Mouse (Mus musculus) granulocyte monocyte progenitor cell, adult 5-6 weeks (primary cell): ENCODE measurements around the gene Nkd2. TPM values are rescaled to one million over a fixed set of nuclear protein-coding genes. Genes with fewer than 3 reads are reported as not detected.

Source experiments
- total RNA-seq, 2 experiments: library from RNA; stranded (forward) in 1 of 2; stranded (reverse) in 1 of 2; fragments of 200-712, 200-1000 nt in 1 of 2; fragments of >200 nt in 1 of 2; fragmentation: Nextera tagmentation in 1 of 2; gene quantifications; 2 replicates each; pipeline ENCODE4 v1.2.3; 2014 to 2017

Gene Nkd2
- total RNA-seq, 2 experiments from 2014 or later = not detected

Other genes starting within 250 kb of the Nkd2 start
- gene Clptm1l, start 243.6 kb downstream of the Nkd2 start, total RNA-seq (2014; fragmentation: Nextera tagmentation) = 203 and 212 TPM in 2 replicates
- gene Clptm1l, start 243.6 kb downstream of the Nkd2 start, total RNA-seq (2017) = 80.6 and 81.1 TPM in 2 replicates
- gene Tert, start 220.7 kb downstream of the Nkd2 start, total RNA-seq (2014; fragmentation: Nextera tagmentation) = 4.5 TPM in 1 of 2 replicates, not detected in the other
- gene Tert, start 220.7 kb downstream of the Nkd2 start, total RNA-seq (2017) = 2.2 TPM in 1 of 2 replicates, not detected in the other
- not detected in 2 replicates for gene Slc6a18, start 169.6 kb downstream of the Nkd2 start, total RNA-seq (2014; fragmentation: Nextera tagmentation)
- gene Slc6a18, start 169.6 kb downstream of the Nkd2 start, total RNA-seq (2017) = not detected in 2 replicates
- not detected in 2 replicates for gene Slc6a19, start 142.8 kb downstream of the Nkd2 start, total RNA-seq (2014; fragmentation: Nextera tagmentation)
- not detected in 2 replicates for gene Slc6a19, start 142.8 kb downstream of the Nkd2 start, total RNA-seq (2017)
- gene Slc12a7, start 114.5 kb downstream of the Nkd2 start, total RNA-seq (2014; fragmentation: Nextera tagmentation) = 3.6 and 8.3 TPM in 2 replicates
- gene Slc12a7, start 114.5 kb downstream of the Nkd2 start, total RNA-seq (2017) = 3.0 and 3.7 TPM in 2 replicates
- gene Trip13, start 90.2 kb upstream of the Nkd2 start, total RNA-seq (2014; fragmentation: Nextera tagmentation) = 33.9 and 34.2 TPM in 2 replicates
- 36.6 and 57.9 TPM in 2 replicates for gene Trip13, start 90.2 kb upstream of the Nkd2 start, total RNA-seq (2017)
- gene Brd9, start 90.2 kb upstream of the Nkd2 start, total RNA-seq (2014; fragmentation: Nextera tagmentation) = 33.5 and 37.1 TPM in 2 replicates
- gene Brd9, start 90.2 kb upstream of the Nkd2 start, total RNA-seq (2017) = 94.5 and 119 TPM in 2 replicates
- gene Zdhhc11, start 116.2 kb upstream of the Nkd2 start, total RNA-seq (2014; fragmentation: Nextera tagmentation) = not detected in 2 replicates
- not detected in 2 replicates for gene Zdhhc11, start 116.2 kb upstream of the Nkd2 start, total RNA-seq (2017)
- gene Tppp, start 161.8 kb upstream of the Nkd2 start, total RNA-seq (2014; fragmentation: Nextera tagmentation) = not detected in 2 replicates
- 0.09 TPM in 1 of 2 replicates, not detected in the other for gene Tppp, start 161.8 kb upstream of the Nkd2 start, total RNA-seq (2017)
- gene Cep72, start 214.7 kb upstream of the Nkd2 start, total RNA-seq (2014; fragmentation: Nextera tagmentation) = 12.9 and 36.9 TPM in 2 replicates
- gene Cep72, start 214.7 kb upstream of the Nkd2 start, total RNA-seq (2017) = 15.0 and 16.0 TPM in 2 replicates